Mouse (Mus musculus) R1 (cell line): Measurements from ENCODE around the gene Atp6v0e.
A peak's percentile ranks its signal among the peaks of the same experiment; 100 is the strongest.

Experiments
- DNase-seq: peaks from one replicate; pipeline ENCODE4 v3.0.0-alpha.2; 2018; ENCODE audit warnings: low read depth, low spot score

The Atp6v0e gene

DNA sequence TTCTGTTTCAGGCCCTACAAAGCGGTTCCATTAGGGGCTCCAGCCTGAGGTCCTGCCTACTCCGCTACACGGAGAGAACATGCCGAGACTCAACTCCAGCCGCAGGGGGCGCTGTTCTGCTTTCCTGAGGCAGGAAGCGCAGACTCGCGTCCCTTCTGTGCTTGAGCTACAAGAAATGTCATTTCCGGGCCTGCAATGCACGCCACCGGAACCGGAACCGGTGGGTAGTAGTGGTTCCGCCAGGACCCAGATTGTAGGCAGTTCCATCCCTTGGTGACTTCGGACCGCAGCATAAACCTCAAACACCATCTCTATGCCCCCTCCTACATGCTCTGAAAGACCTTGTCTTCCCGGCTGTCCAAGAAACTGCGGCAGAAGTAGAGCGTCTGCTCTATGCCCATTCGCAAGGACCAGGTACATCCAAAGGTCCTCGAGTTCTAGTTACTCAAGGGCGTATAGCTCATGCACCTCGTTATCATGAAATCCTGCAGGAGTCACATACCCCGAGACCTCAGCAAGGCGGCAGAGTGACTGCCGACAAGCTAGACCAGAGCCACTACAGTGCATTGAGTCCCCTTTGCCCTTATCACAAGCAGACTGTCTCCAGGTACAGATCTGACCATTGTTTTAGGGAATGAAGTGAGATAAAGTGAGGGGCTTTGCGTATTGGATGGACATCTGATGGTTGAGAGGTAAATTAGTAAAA is at the start of gene Atp6v0e:
Gene Atp6v0e (plus strand): TSS at position 254 of the 706 bp plus-strand sequence.
- peak; percentile 97 for DNase-seq

DNA sequence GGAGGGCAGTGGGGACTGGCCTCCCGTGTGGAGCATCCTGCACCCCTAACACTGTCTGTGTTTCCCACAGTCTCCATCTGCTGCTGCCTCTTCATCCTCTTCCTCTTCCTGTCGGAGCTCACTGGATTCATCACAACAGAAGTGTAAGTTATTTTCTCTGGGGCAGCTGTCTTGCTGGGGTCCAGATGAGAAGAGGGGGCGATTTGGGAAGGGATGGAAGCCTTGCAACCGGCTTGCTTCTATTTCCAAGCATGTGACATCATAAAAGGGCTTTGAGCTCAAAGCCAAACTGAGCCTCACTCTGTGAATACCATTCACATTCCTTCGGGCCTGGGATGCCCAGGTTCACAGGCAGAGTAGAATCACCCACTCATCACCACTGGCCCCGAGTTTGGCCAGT is 48.7 kb upstream of the Atp6v0e start:
- no peak for DNase-seq

DNA sequence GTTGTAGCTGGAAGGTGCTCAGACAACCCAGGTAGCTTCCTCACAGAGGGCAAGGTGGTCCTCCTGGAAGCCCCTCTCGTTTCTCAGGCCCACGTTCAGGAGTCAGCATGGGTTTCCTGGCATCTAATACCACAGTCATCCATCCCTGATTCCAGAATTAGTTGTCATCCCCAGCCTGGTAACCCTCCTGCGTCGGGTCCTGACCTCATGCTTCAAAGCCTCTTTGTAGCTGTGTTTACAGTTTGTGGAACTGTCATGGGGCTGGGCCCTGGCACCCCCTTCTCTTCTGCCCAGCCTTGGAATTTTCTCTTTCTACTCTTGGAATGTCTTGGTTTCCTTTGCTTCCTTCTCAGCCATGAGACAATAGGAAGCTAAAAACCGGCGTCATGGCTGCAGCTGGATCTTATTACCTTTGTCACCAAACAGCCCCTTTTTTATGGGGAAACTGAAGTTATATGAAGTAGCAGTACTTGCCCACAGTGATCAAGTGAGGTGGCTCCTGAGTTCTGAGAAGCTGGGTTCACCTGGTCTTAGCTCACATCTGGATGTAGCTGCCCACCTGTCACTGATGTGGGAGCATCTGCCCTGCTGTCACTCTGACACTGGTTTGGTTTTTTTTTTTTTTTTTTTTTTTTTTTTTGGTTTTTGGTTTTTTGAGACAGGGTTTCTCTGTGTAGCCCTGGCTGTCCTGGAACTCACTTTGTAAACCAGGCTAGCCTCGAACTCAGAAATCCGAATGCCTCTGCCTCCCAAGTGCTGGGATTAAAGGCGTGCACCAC is 48.1 kb upstream of the Atp6v0e start:
- no peak for DNase-seq

DNA sequence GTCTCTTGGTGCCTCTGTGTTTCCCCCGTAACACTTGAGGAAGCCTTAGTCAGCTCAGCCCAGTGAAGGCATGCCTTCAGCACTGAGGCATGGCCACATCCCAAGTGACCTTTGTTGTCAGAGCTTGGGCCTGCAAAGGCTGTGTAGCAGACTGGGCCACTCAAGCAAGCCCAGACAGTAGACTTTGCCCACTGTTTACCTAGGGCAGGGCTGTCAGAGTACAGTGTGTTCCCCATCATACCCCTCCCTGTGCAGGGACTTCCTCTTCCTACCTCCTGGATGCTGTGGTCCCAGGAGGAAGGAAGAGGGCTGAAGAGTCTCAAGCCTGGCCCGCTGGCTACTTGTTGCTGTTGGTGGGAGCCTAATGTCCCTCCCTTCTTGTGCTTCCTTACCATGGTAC is 46.3 kb upstream of the Atp6v0e start:
- DNase-seq = no peak

DNA sequence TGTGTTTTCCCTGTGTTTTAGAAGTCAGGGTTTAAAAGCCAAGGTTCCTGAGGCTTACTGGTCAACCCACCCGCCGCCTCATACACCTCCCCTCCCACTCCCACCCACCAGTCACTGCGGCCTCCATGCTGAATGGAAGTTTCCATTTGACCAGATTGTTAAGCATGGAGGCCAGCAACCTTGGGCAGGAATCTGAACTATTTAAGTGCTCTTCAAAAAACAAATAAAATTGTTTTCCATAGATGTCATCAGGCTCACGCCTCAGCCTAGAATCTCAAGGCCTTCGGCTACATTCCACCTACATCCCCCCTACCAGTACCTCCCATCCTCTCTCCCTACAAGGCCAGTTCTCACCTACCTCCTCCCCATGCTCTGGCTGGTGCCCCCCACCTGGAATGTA is 44.5 kb upstream of the Atp6v0e start:
- DNase-seq = peak; percentile 40

DNA sequence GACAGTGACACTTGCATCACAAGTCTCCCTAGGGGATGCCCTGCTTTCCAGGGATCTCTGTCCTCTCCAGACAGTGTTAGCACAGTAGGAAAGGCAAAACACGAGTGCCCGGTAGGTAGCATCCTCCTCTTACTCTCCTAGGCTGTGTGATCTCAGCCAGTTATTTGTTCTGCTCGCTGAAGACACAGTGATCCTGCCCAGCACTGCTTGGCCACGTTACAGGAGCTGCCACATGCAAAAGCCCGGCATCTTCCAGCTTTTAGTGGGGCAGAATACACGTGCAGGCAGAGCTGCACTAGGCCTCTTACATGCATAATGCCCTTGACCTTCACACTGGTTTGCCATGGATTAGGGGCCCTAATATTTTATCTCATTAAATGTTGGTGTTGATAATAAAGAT is 43.5 kb upstream of the Atp6v0e start:
- no peak for DNase-seq

DNA sequence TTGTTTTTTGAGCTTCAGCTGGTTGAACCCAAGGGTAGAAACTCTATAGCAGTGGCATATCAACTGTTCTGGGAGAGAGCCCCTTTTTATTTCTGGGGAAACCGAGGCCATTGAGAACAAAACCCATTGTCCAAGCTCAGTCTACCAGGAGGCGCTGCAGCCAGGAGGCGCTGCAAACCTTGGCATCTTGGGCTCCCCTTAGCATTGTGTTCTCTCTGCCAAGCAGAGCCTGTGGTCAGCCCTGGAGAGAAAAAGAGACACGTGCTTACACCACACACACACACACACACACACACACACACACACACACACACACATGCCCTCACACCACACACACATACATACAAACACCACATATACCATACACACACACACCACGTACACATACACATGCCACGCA is 42.7 kb upstream of the Atp6v0e start:
- DNase-seq = no peak

DNA sequence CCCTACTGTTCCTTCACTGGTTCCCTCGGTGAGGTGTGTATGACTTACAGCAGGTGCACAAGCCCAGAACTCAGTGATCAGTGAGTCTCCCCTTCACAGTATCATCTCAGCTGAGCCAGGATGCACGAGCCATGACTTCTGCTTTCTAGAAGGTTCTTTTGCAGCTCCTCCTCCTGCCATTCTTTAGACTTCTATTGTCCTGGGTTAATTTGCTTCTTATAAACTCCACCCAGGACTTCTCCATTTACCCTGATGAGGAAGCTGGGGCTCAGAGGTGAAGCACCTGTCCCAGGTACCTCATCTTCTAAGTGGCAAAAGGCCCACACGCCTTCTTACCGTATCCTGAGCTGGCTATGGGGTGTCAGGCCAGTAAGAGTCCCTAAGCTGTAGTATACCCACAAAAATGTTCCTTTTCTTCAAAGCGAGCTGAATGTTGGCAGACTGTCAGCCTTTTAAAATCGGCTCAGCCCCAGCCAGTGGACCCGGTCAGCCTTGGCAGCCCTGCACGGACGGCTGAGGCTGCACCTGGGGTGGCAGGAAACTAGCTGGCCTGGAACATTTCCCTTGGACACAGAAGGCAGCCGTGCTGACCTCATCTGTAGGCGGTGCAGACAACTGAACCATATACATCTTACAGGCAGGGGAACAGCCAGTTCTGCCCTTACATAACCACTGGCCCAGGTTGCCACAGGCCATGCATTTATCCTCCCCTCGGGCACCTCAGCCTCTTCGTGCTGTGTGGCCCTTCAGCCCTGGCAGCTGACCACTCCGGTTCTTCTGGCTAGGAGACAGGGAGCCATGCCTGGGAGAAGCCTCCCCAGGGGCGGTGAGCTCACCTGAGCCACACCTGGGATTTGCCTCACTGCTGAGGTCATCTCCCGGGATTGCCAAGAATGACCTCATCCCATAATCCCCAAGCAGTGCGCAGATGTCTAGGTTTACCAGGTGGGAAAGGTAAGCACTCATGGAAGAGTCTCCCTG is 42.0 kb upstream of the Atp6v0e start:
- no peak for DNase-seq

DNA sequence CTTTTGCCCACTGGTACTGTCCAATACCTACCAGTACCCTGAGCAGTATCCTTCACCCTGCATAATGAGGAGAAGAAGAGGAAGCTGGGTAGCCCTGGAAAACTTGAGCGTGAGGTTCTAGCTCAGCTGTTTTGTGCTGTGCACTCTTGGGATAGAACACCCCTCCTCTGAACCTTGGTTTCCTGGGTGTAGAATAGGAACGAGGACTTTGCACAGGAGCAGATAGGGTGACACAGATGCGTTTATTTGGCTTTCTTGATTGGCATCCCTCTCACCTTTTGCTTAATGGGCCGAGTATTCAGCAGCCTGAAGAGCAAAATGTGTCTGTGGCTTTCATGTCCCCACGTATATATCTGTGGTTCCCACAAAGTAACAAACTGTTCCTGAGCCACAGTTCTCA is 41.1 kb upstream of the Atp6v0e start:
- DNase-seq = no peak

DNA sequence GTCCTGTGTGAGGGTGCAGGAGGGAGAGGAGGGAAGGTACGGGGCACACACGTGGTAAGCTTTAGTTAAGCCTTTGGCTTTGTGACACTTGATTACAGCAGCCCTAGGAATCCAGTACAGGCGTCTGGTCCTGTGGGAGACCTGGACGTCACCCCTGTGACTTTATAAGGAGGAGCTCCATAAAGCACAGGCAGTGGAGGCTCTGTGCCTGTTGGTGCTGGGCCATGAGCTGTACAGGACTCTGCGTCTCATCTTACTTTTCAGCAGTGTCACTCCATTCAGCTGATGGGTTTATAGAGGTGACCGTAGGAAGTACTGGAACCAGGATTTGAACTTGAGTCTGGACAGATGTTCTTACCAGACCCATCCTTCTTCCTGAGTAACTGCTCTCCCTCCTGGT is 39.0 kb upstream of the Atp6v0e start:
- DNase-seq = no peak

DNA sequence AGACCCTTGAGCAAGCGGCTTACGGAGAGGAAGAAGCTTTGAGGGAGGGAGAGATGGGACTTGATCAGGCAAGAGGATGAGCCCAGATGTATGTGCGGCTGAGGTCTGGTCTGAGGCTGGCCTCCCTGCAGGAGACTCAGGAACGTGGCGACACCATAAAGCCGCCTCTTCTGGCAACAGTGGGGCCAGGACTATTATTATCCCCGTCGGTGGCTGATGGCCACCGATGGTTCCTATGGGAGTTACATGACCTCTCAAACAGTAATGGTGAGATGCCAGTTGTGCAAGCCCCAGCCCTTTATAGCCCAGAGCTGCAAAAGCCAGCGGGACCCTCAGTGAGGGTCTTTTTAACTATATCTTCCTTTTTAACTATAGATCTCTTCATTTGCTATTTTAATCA is 38.0 kb upstream of the Atp6v0e start:
- no peak for DNase-seq

DNA sequence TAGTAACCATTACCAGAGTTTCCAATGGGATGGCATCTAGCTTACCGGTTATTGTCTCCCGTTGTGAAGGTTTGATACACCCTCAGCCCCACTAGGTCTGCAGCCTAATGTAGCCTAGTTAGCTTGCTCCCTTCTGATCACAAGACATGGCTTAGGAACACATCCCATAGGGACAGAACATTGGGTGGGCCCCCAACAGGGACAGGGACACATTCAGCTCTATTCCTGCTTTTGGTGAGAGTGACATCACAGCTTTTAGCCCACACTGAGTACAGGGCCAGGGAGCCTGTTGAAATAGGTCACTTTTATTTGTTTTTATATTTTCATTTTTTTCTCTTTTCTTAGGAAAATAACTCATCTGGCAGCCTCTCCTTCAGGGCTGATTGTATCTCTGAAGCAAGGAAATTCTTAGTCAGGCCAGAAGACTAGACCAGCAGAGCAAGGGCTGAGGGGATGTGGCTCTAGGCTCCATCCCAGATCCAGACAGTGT is 37.5 kb upstream of the Atp6v0e start:
- no peak for DNase-seq

DNA sequence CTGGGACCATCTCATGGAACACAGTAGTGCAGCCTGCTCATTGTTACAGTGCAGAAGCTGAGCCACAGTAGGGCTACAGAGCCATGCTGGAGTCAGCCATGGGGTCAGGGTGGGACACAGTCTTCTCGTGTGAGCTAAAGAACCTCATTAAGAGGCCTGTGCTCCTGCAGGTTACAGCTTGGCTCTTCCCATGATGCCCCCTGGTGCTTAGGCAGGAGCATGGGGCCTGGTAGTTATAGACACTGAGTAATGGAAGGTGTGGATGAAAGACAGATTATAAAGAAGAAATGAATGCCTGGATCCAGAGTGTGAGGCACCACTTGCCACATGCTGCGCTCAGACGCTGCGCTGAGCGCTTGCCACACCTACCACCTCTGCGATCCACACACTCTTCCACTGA is 34.6 kb upstream of the Atp6v0e start:
- DNase-seq = no peak

DNA sequence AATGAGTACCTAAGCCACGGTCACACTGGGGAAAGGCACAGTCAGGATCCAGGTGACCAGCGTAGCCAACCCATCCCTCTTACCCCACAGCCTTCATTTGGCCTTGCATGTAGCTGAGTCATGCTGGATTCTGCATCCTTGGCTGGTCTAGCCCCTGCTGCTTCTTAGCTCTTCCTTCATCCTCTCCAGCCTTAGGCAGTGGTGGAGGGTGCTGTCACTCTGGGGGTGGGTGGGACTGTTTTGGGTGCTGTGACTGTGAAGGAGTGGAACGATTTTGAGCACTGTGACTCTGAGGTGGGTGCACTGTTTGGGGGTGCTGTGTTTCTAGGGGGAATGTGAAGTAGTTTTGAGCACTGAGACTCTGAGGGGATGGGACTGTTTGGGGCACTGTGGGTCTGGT is 34.1 kb upstream of the Atp6v0e start:
- DNase-seq = no peak

DNA sequence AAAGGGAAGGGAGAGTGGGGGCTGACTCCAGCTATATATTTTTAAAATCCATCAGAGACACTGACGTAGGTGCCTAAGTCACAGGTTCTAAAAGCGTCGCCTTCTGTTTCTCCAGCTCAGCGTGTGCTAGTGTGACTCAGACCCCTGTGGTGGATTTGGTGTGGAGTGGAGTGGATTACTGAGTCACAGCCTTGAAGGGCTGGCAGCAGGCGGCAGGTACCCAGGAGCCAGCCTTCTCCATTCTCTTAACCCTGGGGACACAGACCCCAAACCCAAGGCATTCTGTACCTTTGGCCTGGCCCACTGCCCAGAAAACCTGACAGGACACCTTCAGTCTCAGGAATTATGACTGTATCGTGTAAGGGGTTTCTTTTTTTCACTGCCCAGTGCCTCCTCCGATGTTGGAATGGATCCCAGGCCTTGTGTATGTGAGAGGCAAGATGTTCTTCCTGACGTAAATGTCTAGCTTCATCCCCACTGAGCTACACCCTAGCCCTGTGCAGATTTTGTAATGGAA is 31.2 kb upstream of the Atp6v0e start:
- DNase-seq = no peak

DNA sequence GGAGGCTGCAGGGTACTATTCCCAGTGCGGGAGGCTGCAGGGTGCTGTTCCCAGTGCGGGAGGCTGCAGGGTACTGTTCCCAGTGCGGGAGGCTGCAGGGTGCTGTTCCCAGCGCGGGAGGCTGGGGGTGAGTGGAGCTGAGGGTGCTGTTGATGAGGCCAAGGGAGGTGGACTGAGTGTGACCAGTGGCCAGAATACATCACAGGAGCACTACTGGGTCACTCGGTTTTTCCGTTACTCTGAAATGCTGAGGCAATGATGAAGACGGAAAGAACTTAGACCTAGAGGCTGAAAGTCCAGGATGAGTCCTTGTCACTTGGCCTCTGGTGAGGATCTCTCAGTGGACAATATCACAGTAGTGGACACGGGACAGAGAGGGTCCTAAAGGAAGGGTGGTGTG is 29.8 kb upstream of the Atp6v0e start:
- DNase-seq = no peak

DNA sequence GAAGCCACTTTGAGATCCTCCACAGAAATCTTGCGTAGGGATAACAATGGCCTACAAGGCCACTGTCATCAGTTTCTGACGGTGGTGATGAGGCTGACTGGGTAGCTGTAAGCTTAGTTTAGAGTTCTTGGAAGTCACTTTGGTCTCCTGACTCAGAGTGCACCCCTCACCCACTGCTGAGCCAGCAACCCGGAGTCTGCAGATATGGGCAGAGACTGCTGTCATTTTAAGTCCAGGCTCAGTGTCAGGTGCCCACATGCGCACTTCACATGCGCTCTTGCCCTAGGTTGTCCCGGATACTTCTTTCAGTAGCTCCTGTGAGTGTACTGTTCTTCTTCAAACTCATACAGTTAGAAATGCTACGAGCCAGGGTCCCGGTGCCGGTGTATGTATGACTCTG is 29.1 kb upstream of the Atp6v0e start:
- DNase-seq = no peak

DNA sequence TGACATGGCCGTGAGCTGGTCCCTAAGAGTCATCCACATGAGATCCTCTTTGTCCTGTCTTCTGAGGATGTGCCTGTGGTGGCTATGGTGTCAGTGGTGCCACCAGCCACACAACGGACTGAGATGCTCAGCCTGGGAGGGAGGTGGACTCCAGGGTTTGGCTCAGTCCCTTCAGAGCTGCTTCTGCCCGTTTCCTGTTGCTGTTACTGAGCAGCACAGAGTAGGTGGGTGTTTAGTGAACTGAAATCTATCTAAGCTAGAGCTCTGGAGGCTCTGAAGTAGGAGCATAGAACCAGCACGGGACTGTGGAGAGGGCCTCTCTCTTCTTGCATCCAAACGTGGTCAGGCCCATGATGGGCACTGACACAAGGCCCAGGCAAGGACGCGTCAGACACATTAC is 28.5 kb upstream of the Atp6v0e start:
- DNase-seq = no peak

DNA sequence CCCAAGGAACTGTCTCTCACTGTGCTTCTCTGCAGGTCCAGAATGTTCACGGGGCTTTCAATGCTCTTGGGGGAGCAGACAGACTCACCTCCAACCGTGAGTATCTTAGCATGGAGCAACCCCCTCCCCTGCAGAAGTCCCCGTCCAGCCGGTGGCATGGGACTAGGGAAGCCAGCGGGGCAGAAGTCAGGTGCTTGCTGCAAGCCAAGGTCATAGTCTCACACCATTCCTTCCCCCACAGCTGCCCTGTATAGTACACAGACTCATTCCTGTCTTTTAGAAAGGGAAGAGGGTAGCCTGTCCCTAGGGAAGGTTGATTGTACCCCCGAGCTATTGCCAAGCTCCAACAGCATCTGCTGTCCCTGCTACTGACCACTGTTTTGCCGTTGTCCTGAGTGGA is 27.1 kb upstream of the Atp6v0e start:
- no peak for DNase-seq

DNA sequence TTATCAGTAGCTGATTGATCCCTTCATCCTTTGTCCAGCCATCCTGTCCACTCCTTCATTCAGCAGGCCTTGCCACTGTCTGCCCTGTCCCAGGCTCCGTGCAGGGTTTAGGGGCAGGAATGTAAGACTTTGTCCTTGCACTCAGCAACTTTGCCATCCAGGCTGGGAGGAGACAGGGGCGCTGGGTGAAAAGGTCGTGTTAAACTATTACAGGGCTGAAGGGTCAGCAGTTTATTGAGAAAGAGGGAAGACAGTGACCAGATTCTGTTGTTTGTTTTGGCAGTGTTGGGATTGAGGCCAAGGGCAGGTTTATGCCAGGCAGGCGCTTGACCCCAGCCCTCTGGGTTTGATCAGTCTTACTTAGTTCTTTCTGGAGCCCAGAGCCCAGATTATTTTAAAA is 25.2 kb upstream of the Atp6v0e start:
- DNase-seq = no peak

DNA sequence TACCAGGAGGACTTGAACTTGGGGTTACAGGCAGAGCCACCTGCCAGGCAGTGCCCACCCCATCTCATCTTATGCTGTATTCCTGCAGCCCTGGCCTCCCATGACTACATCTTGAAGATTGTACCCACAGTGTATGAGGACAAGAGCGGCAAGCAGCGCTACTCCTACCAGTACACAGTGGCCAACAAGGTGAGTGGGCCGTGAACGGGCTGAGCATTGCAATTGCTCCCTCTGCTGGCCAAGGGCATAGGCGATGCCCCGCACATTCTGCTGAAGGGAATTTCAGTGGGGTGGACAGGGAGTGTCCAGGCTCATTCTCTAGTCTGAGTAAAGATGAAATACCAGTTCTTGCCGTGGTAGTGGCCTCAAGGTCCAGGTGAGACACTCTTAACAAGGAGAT is 24.4 kb upstream of the Atp6v0e start:
- peak; percentile 62 for DNase-seq

DNA sequence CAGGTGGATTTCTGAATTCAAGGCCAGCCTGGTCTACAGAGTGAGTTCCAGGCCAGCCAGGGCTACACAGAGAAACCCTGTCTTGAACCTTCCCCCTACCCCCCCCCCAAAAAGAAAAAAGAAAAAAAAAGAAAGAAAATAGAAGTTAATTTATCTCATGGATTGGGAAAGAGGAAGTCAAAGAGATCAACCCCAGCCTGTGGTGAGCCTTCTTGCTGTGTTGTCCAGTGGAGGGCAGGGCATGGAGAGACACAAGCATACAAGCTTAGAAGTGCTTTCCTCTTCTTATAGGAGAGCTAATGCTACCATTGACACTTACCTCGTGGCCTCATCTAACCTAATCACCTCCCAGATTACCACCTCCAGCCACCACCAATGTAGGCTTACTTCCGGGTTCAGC is 23.2 kb upstream of the Atp6v0e start:
- no peak for DNase-seq
